Mouse (Mus musculus): ENCODE measurements around the gene Lrrc19. TPM values are rescaled to one million over a fixed set of nuclear protein-coding genes. Genes with fewer than 3 reads are reported as not detected.
"Not testable (repeated sequence)": the region's sequence is repeated elsewhere in the genome, so short reads cannot be mapped to it uniquely, and the experiment has no call there.

Gene Lrrc19
- total and polyA plus RNA-seq, 2 experiments from 2014 or later = 0.33 TPM; not detected in 1

- Histone ChIP-seq H3K4me1 (ENCODE audit: insufficient read depth, low read length) (no peaks in the 10 kb centered on the region), H3K27me3 (ENCODE audit: insufficient read depth, low read length) (no peaks in the 10 kb centered on the region), H3K27ac (ENCODE audit: low read depth, low read length) (no peak overlapping the region), H3K9me3 (ENCODE audit: low read length) (no peaks in the 10 kb centered on the region), H3K36me3 (ENCODE audit: insufficient read depth, low read length) (peaks cover 4% of the 10 kb centered on the region; the same call in 1 of the 2 replicates), H3K9ac (replicated peaks; ENCODE audit: low read length, poor library complexity, severe bottlenecking) (no peak overlapping the region), H3K4me3 (ENCODE audit: low read depth, low read length) (no peak overlapping the region), H3K4me2 (ENCODE audit: low read depth, low read length, poor library complexity, severe bottlenecking) (no peak overlapping the region)
- no peak for TF ChIP-seq CTCF (IDR thresholded peaks at IDR 0.05)
- DNase-seq (ENCODE audit: low spot score) = no peak
- 62% methylated on average over 1 of the region's 1 CpGs for WGBS
- no peak for ATAC-seq (ENCODE audit: low FRiP score)
Measured at GRCm38 (mm10) chr4:94682029-94682428, 32.1 kb upstream of the Lrrc19 start.

DNA sequence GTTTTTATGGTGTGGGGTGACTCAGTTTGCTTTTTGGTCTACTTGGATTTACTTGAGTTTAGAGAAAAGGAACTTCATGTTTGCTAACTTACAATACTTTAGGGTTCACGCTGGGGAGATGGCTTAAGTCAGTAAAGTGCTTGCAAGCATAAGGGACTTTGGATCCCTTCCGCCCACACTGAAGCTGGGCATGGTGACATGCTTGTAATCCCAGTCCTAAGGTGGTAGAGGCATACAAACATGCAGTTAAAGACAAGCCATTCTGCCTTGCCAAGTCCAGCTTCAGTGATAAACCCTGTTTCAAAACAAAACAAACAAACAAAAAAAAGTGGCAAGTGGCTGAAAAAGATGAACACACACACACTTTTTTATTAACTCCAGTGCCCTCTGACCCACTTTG lies 31.2 kb upstream of the Lrrc19 start:
- H3K4me2 ChIP-seq (ENCODE audit: low read depth, low read length, poor library complexity, severe bottlenecking) = no peak overlapping the region
- no peak for TF ChIP-seq CTCF (IDR thresholded peaks at IDR 0.05)
- DNase-seq (ENCODE audit: low spot score) (no peak), ATAC-seq (ENCODE audit: low FRiP score) (no peak)
- H3K4me1 ChIP-seq (ENCODE audit: insufficient read depth, low read length) = no peaks in the 10 kb centered on the region
- no peaks in the 10 kb centered on the region for H3K27me3 ChIP-seq (ENCODE audit: insufficient read depth, low read length)
- H3K9ac ChIP-seq (replicated peaks; ENCODE audit: low read length, poor library complexity, severe bottlenecking) = no peak overlapping the region
- 0 out of 2 replicates have a peak, but pooled peaks cover 4% of the 10 kb centered on the region for H3K36me3 ChIP-seq (ENCODE audit: insufficient read depth, low read length)
- 93% methylated on average over 2 of the region's 2 CpGs for WGBS
- no peak overlapping the region for H3K4me3 ChIP-seq (ENCODE audit: low read depth, low read length)
- H3K9me3 ChIP-seq (ENCODE audit: low read length) = no peaks in the 10 kb centered on the region
- no peak overlapping the region for H3K27ac ChIP-seq (ENCODE audit: low read depth, low read length)

GRCm38 (mm10) chr4:94680662-94681061 lies 30.7 kb upstream of the Lrrc19 start:
- no peak for DNase-seq (ENCODE audit: low spot score)
- Histone ChIP-seq H3K4me1 (ENCODE audit: insufficient read depth, low read length) (no peaks in the 10 kb centered on the region), H3K9me3 (ENCODE audit: low read length) (no peaks in the 10 kb centered on the region), H3K9ac (replicated peaks; ENCODE audit: low read length, poor library complexity, severe bottlenecking) (no peak overlapping the region), H3K27ac (ENCODE audit: low read depth, low read length) (no peak overlapping the region), H3K27me3 (ENCODE audit: insufficient read depth, low read length) (no peaks in the 10 kb centered on the region), H3K4me3 (ENCODE audit: low read depth, low read length) (no peak overlapping the region), H3K36me3 (ENCODE audit: insufficient read depth, low read length) (0 out of 2 replicates have a peak, but pooled peaks cover 4% of the 10 kb centered on the region), H3K4me2 (ENCODE audit: low read depth, low read length, poor library complexity, severe bottlenecking) (no peak overlapping the region)
- ATAC-seq (ENCODE audit: low FRiP score) = no peak
- 95% methylated on average over 2 of the region's 2 CpGs for WGBS
- TF ChIP-seq CTCF (IDR thresholded peaks at IDR 0.05) = no peak

GRCm38 (mm10) chr4:94669718-94670117 lies 19.8 kb upstream of the Lrrc19 start:
- Histone ChIP-seq H3K27me3 (ENCODE audit: insufficient read depth, low read length) (no peaks in the 10 kb centered on the region), H3K4me3 (ENCODE audit: low read depth, low read length) (no peak overlapping the region), H3K9ac (replicated peaks; ENCODE audit: low read length, poor library complexity, severe bottlenecking) (no peak overlapping the region), H3K9me3 (ENCODE audit: low read length) (no peaks in the 10 kb centered on the region), H3K27ac (ENCODE audit: low read depth, low read length) (no peak overlapping the region), H3K4me2 (ENCODE audit: low read depth, low read length, poor library complexity, severe bottlenecking) (no peak overlapping the region), H3K4me1 (ENCODE audit: insufficient read depth, low read length) (no peaks in the 10 kb centered on the region), H3K36me3 (ENCODE audit: insufficient read depth, low read length) (no peaks in the 10 kb centered on the region)
- DNase-seq (ENCODE audit: low spot score) = peak; percentile 52
- WGBS = 42% methylated on average over 1 of the region's 1 CpGs
- peak; percentile 63; the same call in 1 of the 2 replicates for ATAC-seq (ENCODE audit: low FRiP score)
- TF ChIP-seq CTCF (IDR thresholded peaks at IDR 0.05) = peak; percentile 81

GRCm38 (mm10) chr4:94650426-94651175 lies 657 bp upstream of the Lrrc19 start:
- not testable (repeated sequence) for H3K4me2 ChIP-seq (ENCODE audit: low read depth, low read length, poor library complexity, severe bottlenecking); DNase-seq (ENCODE audit: low spot score); H3K9me3 ChIP-seq (ENCODE audit: low read length); H3K4me3 ChIP-seq (ENCODE audit: low read depth, low read length); H3K27me3 ChIP-seq (ENCODE audit: insufficient read depth, low read length); H3K27ac ChIP-seq (ENCODE audit: low read depth, low read length); H3K4me1 ChIP-seq (ENCODE audit: insufficient read depth, low read length); H3K9ac ChIP-seq (replicated peaks; ENCODE audit: low read length, poor library complexity, severe bottlenecking); ATAC-seq (ENCODE audit: low FRiP score); H3K36me3 ChIP-seq (ENCODE audit: insufficient read depth, low read length)
- whole genome bisulfite sequencing = 92% methylated on average over 5 of the region's 5 CpGs

DNA sequence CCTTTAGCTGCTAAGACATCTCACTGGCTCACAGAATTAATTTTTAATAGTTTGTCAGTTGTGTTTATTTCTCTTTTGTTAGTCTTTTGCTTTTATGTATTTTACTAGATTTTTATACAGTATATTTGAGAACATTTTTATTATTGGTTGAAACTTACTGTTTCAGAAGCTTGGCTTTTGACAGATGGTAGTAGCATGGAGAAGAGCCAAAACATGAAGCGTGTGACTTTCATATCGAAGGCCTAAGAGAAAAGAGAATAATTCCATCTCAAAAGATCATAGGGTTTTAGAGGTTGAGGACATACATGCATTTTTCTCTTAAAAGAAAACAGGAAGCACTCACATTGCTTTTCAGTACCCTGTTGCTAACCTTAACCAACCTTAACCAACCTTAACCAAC lies 6.8 kb downstream of the Lrrc19 start:
- Histone ChIP-seq H3K4me1 (ENCODE audit: insufficient read depth, low read length) (no peaks in the 10 kb centered on the region), H3K4me2 (ENCODE audit: low read depth, low read length, poor library complexity, severe bottlenecking) (no peak overlapping the region), H3K36me3 (ENCODE audit: insufficient read depth, low read length) (no peaks in the 10 kb centered on the region), H3K9me3 (ENCODE audit: low read length) (no peaks in the 10 kb centered on the region), H3K27ac (ENCODE audit: low read depth, low read length) (no peak overlapping the region), H3K9ac (replicated peaks; ENCODE audit: low read length, poor library complexity, severe bottlenecking) (no peak overlapping the region), H3K27me3 (ENCODE audit: insufficient read depth, low read length) (no peaks in the 10 kb centered on the region), H3K4me3 (ENCODE audit: low read depth, low read length) (no peak overlapping the region)
- ATAC-seq (ENCODE audit: low FRiP score) (no peak), DNase-seq (ENCODE audit: low spot score) (no peak)
- 99% methylated on average over 2 of the region's 2 CpGs for WGBS
- no peak for TF ChIP-seq CTCF (IDR thresholded peaks at IDR 0.05)
